Mouse (Mus musculus): ENCODE data around the gene Ccdc155.

The Ccdc155 gene

GRCm38 (mm10) chr7:45162996-45163615, 41.6 kb downstream of the Ccdc155 start:
- peak; percentile 69 for DNase-seq

- no peak for DNase-seq
Observed at GRCm38 (mm10) chr7:45162551-45162950, 42.1 kb downstream of the Ccdc155 start.

- peak; percentile 99 for DNase-seq
Observed at GRCm38 (mm10) chr7:45161612-45162473, 42.8 kb downstream of the Ccdc155 start.

GRCm38 (mm10) chr7:45160866-45161265, 43.8 kb downstream of the Ccdc155 start:
- peak; percentile 73 for DNase-seq

GRCm38 (mm10) chr7:45160316-45160800, 44.3 kb downstream of the Ccdc155 start:
- peak; percentile 62 for DNase-seq

- peak; percentile 63 for DNase-seq
Observed at GRCm38 (mm10) chr7:45158991-45159390, 45.7 kb downstream of the Ccdc155 start.

GRCm38 (mm10) chr7:45157459-45157858, 47.2 kb downstream of the Ccdc155 start:
- peak; percentile 41 for DNase-seq

GRCm38 (mm10) chr7:45156206-45156605, 48.5 kb downstream of the Ccdc155 start:
- peak; percentile 57 for DNase-seq

GRCm38 (mm10) chr7:45155590-45155989, 49.1 kb downstream of the Ccdc155 start:
- peak; percentile 65 for DNase-seq

GRCm38 (mm10) chr7:45154993-45155514, 49.6 kb downstream of the Ccdc155 start:
- peak; percentile 84 for DNase-seq

- DNase-seq, result peak; percentile 97
Observed at GRCm38 (mm10) chr7:45154096-45154992, 50.3 kb downstream of the Ccdc155 start, which contains the start of the genes Pih1d1 and Aldh16a1. Gene Pih1d1, plus strand, starts transcription at chr7:45154303. Gene Aldh16a1, minus strand, starts transcription at chr7:45154584.

GRCm38 (mm10) chr7:45153586-45153985, 51.1 kb downstream of the Ccdc155 start:
- DNase-seq, result no peak

GRCm38 (mm10) chr7:45153052-45153451, 51.6 kb downstream of the Ccdc155 start:
- peak; percentile 39 for DNase-seq

- peak; percentile 48 for DNase-seq
Observed at GRCm38 (mm10) chr7:45151303-45151702, 53.4 kb downstream of the Ccdc155 start.

- DNase-seq, result no peak
Observed at GRCm38 (mm10) chr7:45150321-45150720, 54.4 kb downstream of the Ccdc155 start.

- DNase-seq, result no peak
Observed at GRCm38 (mm10) chr7:45149545-45149944, 55.1 kb downstream of the Ccdc155 start.

GRCm38 (mm10) chr7:45148534-45149098, 56.1 kb downstream of the Ccdc155 start:
- DNase-seq, result no peak

GRCm38 (mm10) chr7:45147899-45148298, 56.8 kb downstream of the Ccdc155 start:
- DNase-seq, result no peak

- DNase-seq, result no peak
Observed at GRCm38 (mm10) chr7:45147267-45147666, 57.4 kb downstream of the Ccdc155 start.

GRCm38 (mm10) chr7:45145460-45145859, 59.2 kb downstream of the Ccdc155 start:
- DNase-seq, result no peak

- no peak for DNase-seq
Observed at GRCm38 (mm10) chr7:45144368-45145174, 60.1 kb downstream of the Ccdc155 start.

Measured in cerebellum, adult 9-10 months (tissue).